Mouse (Mus musculus) limb, embryonic 14.5 days (tissue): ENCODE results near the gene Gigyf1. TPM values are rescaled to one million over a fixed set of nuclear protein-coding genes. Genes with fewer than 3 reads are reported as not detected.

Experiments
- ATAC-seq: fragments of 200-750 bp; cut with Nextera tagmentation; 2 replicates; pipeline ENCODE4 v1.8.0; 2017; ENCODE audit warnings: low read depth, moderate number of reproducible peaks, moderate TSS enrichment; ENCODE audit not compliant: low FRiP score
- DNase-seq: peaks from one replicate; pipeline ENCODE4 v3.0.0-alpha.2; 2015; ENCODE audit warnings: low spot score
- H3K27ac ChIP-seq: fragments of 300-500 bp; sonication (generic); replicated peaks from 2 replicates; pipeline ENCODE4 v1.5.1; 2014; ENCODE audit warnings: low read depth, mild to moderate bottlenecking, low read length, moderate library complexity, mixed read lengths
- H3K27me3 ChIP-seq: fragments of 300-500 bp; sonication (generic); 2 replicates; pipeline ENCODE4 v1.6.1; 2014; ENCODE audit warnings: low read length, mixed read lengths; ENCODE audit not compliant: control insufficient read depth, insufficient read depth
- H3K36me3 ChIP-seq: fragments of 300-500 bp; sonication (generic); 2 replicates; pipeline ENCODE4 v1.6.1; 2014; ENCODE audit warnings: mild to moderate bottlenecking, low read length, moderate library complexity, mixed read lengths; ENCODE audit not compliant: control insufficient read depth, insufficient read depth
- H3K4me1 ChIP-seq: fragments of 300-500 bp; sonication (generic); 2 replicates; pipeline ENCODE4 v1.6.1; 2014; ENCODE audit warnings: antibody characterized with exemption, low read length, mixed read lengths; ENCODE audit not compliant: control insufficient read depth, insufficient read depth
- H3K4me2 ChIP-seq: fragments of 300-500 bp; sonication (generic); replicated peaks from 2 replicates; pipeline ENCODE4 v1.6.1; 2014; ENCODE audit warnings: low read depth, mild to moderate bottlenecking, low read length, moderate library complexity; ENCODE audit not compliant: severe bottlenecking
- H3K4me3 ChIP-seq: fragments of 300-500 bp; sonication (generic); replicated peaks from 2 replicates; pipeline ENCODE4 v1.5.1; 2014; ENCODE audit warnings: low read length
- H3K9ac ChIP-seq: fragments of 300-500 bp; sonication (generic); 2 replicates; pipeline ENCODE4 v1.6.1; 2014; ENCODE audit warnings: mild to moderate bottlenecking, low read depth, low read length, moderate library complexity; ENCODE audit not compliant: severe bottlenecking
- H3K9me3 ChIP-seq: fragments of 300-500 bp; sonication (generic); 2 replicates; pipeline ENCODE4 v1.6.1; 2016; ENCODE audit warnings: low read length; ENCODE audit not compliant: control insufficient read depth
- POLR2A ChIP-seq: fragments of 200-500 bp; IDR thresholded peaks from 2 replicates; pipeline ENCODE4 v1.8.0; 2012; ENCODE audit warnings: inconsistent platforms, mild to moderate bottlenecking, moderate library complexity, borderline replicate concordance; ENCODE audit not compliant: insufficient read depth, insufficient read length; ENCODE audit errors: extremely low read depth
- WGBS: fragments of 180-500 bp; shearing (Covaris S2); extraction: QIAGEN DNeasy Blood & Tissue Kit; methylation state at CpG from one replicate; pipeline ENCODE4 v1.1.7; 2014; 5-methylcytosine and 5-hydroxymethylcytosine counted together
- polyA plus RNA-seq, 2 experiments: library from polyadenylated mRNA; depleted of rRNA in 1 of 2; stranded (reverse) in 1 of 2; unstranded in 1 of 2; fragments of >200 nt; fragmentation: Nextera tagmentation in 1 of 2; extraction: Ambion mirVana in 1 of 2; gene quantifications; 2 replicates each; pipeline versions ENCODE4 v1.2.1 to v1.2.3; 2012 to 2014

The Gigyf1 gene
- polyA plus RNA-seq, 2 experiments, result 11.8 to 45.1 TPM

DNA sequence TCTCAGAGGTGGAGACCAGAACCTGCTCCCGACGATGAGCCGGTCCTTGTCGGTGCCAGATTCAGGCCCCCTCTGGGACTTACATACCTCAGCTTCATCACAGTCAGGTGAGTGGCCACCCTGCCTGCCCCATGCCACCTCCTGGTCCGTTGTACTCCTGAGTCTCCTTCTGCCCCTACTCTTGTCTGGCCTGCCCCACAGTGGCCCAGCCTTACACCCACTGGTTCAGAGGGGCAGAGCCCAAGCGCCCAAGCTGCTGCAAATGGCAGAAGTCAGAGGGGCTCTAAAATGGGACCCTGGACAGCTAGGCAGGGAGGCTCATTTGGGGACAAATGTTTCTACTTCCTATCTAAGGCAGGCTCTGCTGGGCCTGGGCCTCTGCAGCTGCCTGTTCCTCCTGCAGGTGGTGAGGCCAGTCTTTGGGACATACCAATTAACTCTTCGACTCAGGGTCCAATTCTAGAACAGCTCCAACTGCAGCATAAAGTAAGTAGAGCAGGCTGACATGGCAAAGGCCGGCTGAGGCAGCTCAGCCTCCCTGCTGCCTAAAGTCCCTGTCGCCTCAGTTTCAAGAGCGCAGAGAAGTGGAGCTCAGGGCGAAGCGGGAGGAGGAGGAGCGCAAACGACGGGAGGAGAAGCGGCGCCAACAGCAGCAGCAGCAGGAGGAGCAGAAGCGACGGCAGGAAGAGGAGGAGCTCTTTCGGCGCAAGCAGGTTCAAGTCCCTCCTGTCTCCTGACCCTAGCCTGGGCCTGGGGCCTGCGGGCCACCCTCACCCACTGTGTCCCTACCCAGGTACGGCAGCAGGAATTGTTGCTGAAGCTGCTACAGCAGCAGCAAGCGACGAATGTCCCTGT is 5.3 kb downstream of the Gigyf1 start:
- TF ChIP-seq POLR2A, result no peak
- no peaks in the 10 kb centered on the region for H3K4me1 ChIP-seq
- H3K9ac ChIP-seq, result no peak overlapping the region
- H3K4me2 ChIP-seq, result no peak overlapping the region
- H3K4me3 ChIP-seq, result no peak overlapping the region
- DNase-seq, result no peak
- no peak overlapping the region for H3K27ac ChIP-seq
- H3K9me3 ChIP-seq, result no peaks in the 10 kb centered on the region
- WGBS, result 85% methylated on average over 25 of the region's 25 CpGs
- H3K36me3 ChIP-seq, result peaks cover 100% of the 10 kb centered on the region
- ATAC-seq, result no peak
- no peaks in the 10 kb centered on the region for H3K27me3 ChIP-seq

DNA sequence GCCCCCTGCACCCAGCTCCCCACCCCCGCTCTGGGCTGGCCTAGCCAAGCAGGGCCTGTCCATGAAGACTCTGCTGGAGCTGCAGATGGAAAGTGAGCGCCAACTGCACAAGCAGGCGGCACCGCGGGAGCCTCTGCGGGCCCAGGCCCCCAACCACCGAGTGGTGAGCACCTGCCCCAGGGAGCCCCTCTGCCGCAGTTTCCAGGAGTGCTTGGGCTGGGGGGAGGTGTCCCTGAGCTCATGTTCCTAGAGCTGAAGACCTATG is 5.8 kb downstream of the Gigyf1 start:
- H3K4me3 ChIP-seq, result no peak overlapping the region
- ATAC-seq (no peak), DNase-seq (no peak)
- H3K27me3 ChIP-seq, result no peaks in the 10 kb centered on the region
- H3K4me2 ChIP-seq, result no peak overlapping the region
- H3K4me1 ChIP-seq, result no peaks in the 10 kb centered on the region
- no peak overlapping the region for H3K27ac ChIP-seq
- no peak for TF ChIP-seq POLR2A
- H3K9ac ChIP-seq, result no peak overlapping the region
- peaks cover 100% of the 10 kb centered on the region for H3K36me3 ChIP-seq
- no peaks in the 10 kb centered on the region for H3K9me3 ChIP-seq
- 77% methylated on average over 8 of the region's 8 CpGs for WGBS

DNA sequence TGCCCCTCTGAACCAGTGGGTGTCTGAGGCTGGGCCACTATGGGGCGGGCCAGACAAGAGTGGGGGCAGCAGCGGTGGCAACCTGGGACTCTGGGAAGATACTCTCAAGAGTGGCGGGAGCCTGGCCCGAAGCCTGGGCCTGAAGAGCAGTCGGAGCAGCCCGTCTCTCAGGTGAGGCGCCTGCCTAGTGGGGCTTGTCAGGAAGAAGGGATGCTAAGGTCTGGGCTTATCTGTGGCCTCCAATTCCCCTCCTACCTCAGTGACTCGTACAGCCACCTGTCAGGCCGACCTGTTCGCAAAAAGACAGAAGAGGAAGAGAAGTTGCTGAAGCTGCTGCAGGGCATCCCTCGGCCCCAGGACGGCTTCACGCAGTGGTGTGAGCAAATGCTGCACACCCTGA is 6.3 kb downstream of the Gigyf1 start:
- H3K4me1 ChIP-seq, result peaks cover 1% of the 10 kb centered on the region; the same call in 1 of the 2 replicates
- peaks cover 100% of the 10 kb centered on the region for H3K36me3 ChIP-seq
- 89% methylated on average over 13 of the region's 13 CpGs for WGBS
- H3K4me3 ChIP-seq, result no peak overlapping the region
- no peaks in the 10 kb centered on the region for H3K9me3 ChIP-seq
- H3K27me3 ChIP-seq, result no peaks in the 10 kb centered on the region
- H3K27ac ChIP-seq, result no peak overlapping the region
- TF ChIP-seq POLR2A, result no peak
- no peak overlapping the region for H3K9ac ChIP-seq
- DNase-seq, result no peak
- no peak overlapping the region for H3K4me2 ChIP-seq
- ATAC-seq, result no peak

DNA sequence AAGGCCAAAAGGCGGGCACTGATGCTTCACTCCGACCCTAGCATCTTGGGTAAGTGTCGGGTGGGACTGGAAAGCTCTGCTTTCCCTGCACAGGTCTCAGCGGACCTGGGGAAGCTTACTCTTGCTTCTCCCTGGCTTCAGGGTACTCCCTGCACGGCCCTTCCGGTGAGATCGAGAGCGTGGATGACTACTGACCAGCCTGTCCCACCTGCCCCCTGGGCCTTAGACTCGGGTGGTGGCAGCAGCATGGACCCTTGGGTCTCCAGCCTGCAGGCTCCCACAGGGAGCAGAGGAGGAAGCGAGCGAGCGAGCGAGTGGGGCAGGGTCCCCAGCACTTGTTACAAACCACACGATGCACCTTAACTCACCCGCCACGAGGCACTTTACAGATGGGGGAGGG is 7.2 kb downstream of the Gigyf1 start:
- Histone ChIP-seq H3K36me3 (peaks cover 97% of the 10 kb centered on the region), H3K4me2 (no peak overlapping the region), H3K4me3 (no peak overlapping the region), H3K27ac (0 out of 2 replicates have a peak overlapping the region, but pooled peaks have one; percentile 35), H3K9ac (no peak overlapping the region), H3K27me3 (no peaks in the 10 kb centered on the region), H3K4me1 (peaks cover 7% of the 10 kb centered on the region; the same call in 1 of the 2 replicates), H3K9me3 (no peaks in the 10 kb centered on the region)
- WGBS, result 69% methylated on average over 16 of the region's 16 CpGs
- no peak for ATAC-seq
- DNase-seq, result no peak
- TF ChIP-seq POLR2A, result no peak

DNA sequence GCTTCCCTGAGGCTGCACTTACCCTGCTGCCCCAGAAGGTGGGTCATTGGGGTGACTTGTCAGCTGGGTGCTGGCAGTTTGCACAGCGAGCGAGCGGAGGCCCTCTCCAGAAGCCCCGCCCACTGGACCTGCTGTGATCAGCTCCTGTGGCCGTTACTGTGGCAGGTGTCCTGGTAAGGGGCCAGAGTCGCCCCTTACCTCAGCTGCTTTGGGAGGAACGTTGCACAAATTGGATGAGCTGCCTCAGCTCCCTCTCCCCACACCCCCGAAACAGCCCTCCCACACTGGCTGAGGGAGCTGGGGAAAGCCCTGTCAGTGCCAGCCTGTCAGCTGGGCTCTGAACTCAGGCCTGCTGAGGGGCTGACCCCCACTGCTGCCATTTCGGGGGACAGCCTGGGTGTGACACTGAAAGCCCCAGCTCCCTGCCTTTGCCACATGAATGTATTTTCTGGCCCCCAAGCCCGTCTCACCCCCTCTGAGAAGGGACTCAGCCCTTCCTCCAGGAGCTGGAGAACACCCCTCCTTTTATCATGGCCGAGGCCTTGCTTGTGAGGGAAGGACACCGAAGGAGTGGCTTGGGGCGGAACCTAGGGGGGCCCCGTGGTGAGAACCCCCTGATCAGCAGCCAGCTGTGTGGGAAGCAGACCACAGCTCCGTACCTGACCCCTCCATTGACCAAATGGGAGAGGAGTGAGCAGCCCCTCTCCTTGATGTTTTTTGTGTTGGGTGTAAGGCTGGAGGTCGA is 8.0 kb downstream of the Gigyf1 start:
- Histone ChIP-seq H3K4me1 (peaks cover 7% of the 10 kb centered on the region; the same call in 1 of the 2 replicates), H3K9ac (no peak overlapping the region), H3K27me3 (no peaks in the 10 kb centered on the region), H3K4me2 (no peak overlapping the region), H3K4me3 (no peak overlapping the region), H3K27ac (no peak overlapping the region), H3K36me3 (peaks cover 88% of the 10 kb centered on the region), H3K9me3 (no peaks in the 10 kb centered on the region)
- ATAC-seq (no peak), DNase-seq (no peak)
- TF ChIP-seq POLR2A, result no peak
- 53% methylated on average over 16 of the region's 16 CpGs for WGBS
